ENCODE assay signal across 8 mouse cellular contexts in the genomic region with DNA sequence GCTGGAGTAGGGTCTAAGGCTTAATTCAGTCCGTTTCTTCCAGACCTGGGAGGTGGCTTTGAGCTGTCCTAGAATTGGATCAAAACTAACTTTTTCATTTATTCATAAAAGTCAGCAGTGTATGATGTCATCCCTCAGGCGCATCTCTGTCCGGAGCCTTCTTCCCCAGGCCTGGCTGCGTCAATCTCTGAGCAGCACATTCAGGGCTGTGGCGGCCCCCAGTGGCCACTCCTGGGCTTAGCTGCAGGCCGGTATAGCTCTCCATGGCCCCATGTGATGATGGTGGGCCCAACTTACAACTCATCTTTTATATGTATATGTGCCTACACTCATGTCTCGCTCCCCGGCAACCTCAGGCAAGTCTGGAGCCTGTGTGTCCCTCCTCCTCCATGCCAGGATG. TPM values are rescaled to one million over a fixed set of nuclear protein-coding genes. Genes with fewer than 3 reads are reported as not detected.
A peak's percentile ranks its signal among the peaks of the same experiment; 100 is the strongest.
DNase-seq lines count a peak whose midpoint lies in the region; ATAC-seq and TF ChIP-seq lines count a peak whose summit lies in the region.

No protein-coding gene starts in this region.

- peak; percentile 51 for DNase-seq in ES-CJ7 (ENCODE audit: low read depth, low spot score)
- DNase-seq in heart, postnatal 4 days = peak; percentile 85
- DNase-seq in layer of hippocampus, adult 2 months (ENCODE audit: low spot score in 2 of 2) = peak; percentile 53 to 71
- DNase-seq in ovary, postnatal 14 days (ENCODE audit: low spot score) = peak; percentile 74
- peak; percentile 88 for DNase-seq in thymus, postnatal 4 days

- no peaks in the 10 kb centered on the region for H3K9me3 ChIP-seq in forebrain, embryonic 13.5 days (replicated peaks)
- H3K9me3 ChIP-seq in lung, embryonic 15.5 days = no peaks in the 10 kb centered on the region

- ATAC-seq in cerebellum, adult (ENCODE audit: insufficient number of reproducible peaks, low FRiP score, low TSS enrichment) = 0 out of 2 replicates have a peak, but pooled peaks have one; percentile 58
- ATAC-seq in forebrain, embryonic 13.5 days = peak; percentile 69
- 0 out of 2 replicates have a peak, but pooled peaks have one; percentile 47 for ATAC-seq in lung, embryonic 15.5 days (ENCODE audit: borderline replicate concordance, extremely low read depth, low FRiP score, low TSS enrichment)

- no peak overlapping the region for H3K4me3 ChIP-seq in forebrain, embryonic 13.5 days
- H3K4me3 ChIP-seq in layer of hippocampus, adult 2 months = no peak overlapping the region
- no peak overlapping the region for H3K4me3 ChIP-seq in lung, embryonic 15.5 days

- H3K27me3 ChIP-seq in forebrain, embryonic 13.5 days = no peaks in the 10 kb centered on the region
- no peaks in the 10 kb centered on the region for H3K27me3 ChIP-seq in lung, embryonic 15.5 days

- peaks cover 5% of the 10 kb centered on the region for H3K4me1 ChIP-seq in forebrain, embryonic 13.5 days
- peaks cover 5% of the 10 kb centered on the region for H3K4me1 ChIP-seq in lung, embryonic 15.5 days

- WGBS in forebrain, embryonic 13.5 days = 8% methylated on average over 8 of the region's 8 CpGs
- WGBS in lung, embryonic 15.5 days = 11% methylated on average over 8 of the region's 8 CpGs

- H3K4me2 ChIP-seq in forebrain, embryonic 13.5 days = no peak overlapping the region
- no peak overlapping the region for H3K4me2 ChIP-seq in lung, embryonic 15.5 days

- H3K27ac ChIP-seq in forebrain, embryonic 13.5 days = no peak overlapping the region
- H3K27ac ChIP-seq in layer of hippocampus, adult 2 months = no peak overlapping the region
- no peak overlapping the region for H3K27ac ChIP-seq in lung, embryonic 15.5 days

- H3K9ac ChIP-seq in forebrain, embryonic 13.5 days = no peak overlapping the region
- no peak overlapping the region for H3K9ac ChIP-seq in lung, embryonic 15.5 days

- no peaks in the 10 kb centered on the region for H3K36me3 ChIP-seq in forebrain, embryonic 13.5 days (ENCODE audit: poor library complexity, severe bottlenecking)
- no peaks in the 10 kb centered on the region for H3K36me3 ChIP-seq in lung, embryonic 15.5 days

- TF ChIP-seq CTCF in layer of hippocampus, adult 2 months (conservative IDR thresholded peaks at IDR 0.05) = peak; percentile 91

RNA-seq across cellular contexts. Expression of gene Treh, which starts 21.0 kb away (rescaled TPM):
- polyA plus RNA-seq in forebrain, embryonic 13.5 days (2015; fragmentation: Nextera tagmentation; extraction: Ambion mirVana) = not detected in 2 replicates
- total RNA-seq in heart, postnatal 4 days (2021) = not detected
- total RNA-seq in layer of hippocampus, adult 2 months (2021) = under 1 TPM in 1 of 2 experiments, not detected in 1; 0.18 TPM
- not detected in 2 replicates for polyA plus RNA-seq in lung, embryonic 15.5 days (2015; fragmentation: Nextera tagmentation; extraction: Ambion mirVana)

RNA-seq across cellular contexts. Expression of gene Ddx6, which starts 47.3 kb away (rescaled TPM):
- 28.1 and 30.0 TPM in 2 replicates for polyA plus RNA-seq in forebrain, embryonic 13.5 days (2015; fragmentation: Nextera tagmentation; extraction: Ambion mirVana)
- total RNA-seq in heart, postnatal 4 days (2021) = 100 to 1,000 TPM in 1 of 2 experiments, 10 to 100 TPM in 1; 99.8 to 101 TPM
- 100 to 1,000 TPM; 132 to 135 TPM for total RNA-seq in layer of hippocampus, adult 2 months (2021)
- 20.7 and 22.5 TPM in 2 replicates for polyA plus RNA-seq in lung, embryonic 15.5 days (2015; fragmentation: Nextera tagmentation; extraction: Ambion mirVana)
